Mouse (Mus musculus): ENCODE measurements at regions not wholly inside any gene's neighbourhood (a gene's known extent, or its start where the extent isn't known, plus 50 kb on each side); places are given as distances from the start of the nearest gene placed in this dataset.

- Histone ChIP-seq H3K9ac (ENCODE audit: low read depth, low read length) (no peak overlapping the region), H3K36me3 (ENCODE audit: control insufficient read depth, insufficient read depth, low read length) (no peaks in the 10 kb centered on the region), H3K4me1 (replicated peaks; ENCODE audit: control insufficient read depth, insufficient read depth, low read length) (0 out of 2 replicates have a peak, but pooled peaks cover 2% of the 10 kb centered on the region), H3K9me3 (ENCODE audit: control insufficient read depth, low read length) (no peaks in the 10 kb centered on the region), H3K27ac (ENCODE audit: low read depth, low read length) (no peak overlapping the region), H3K27me3 (ENCODE audit: control insufficient read depth, insufficient read depth, low read length) (peaks cover 16% of the 10 kb centered on the region), H3K4me2 (replicated peaks; ENCODE audit: low read depth, low read length) (no peak overlapping the region), H3K4me3 (ENCODE audit: low read depth, low read length) (no peak overlapping the region)
- 59% methylated on average over 8 of the region's 8 CpGs for whole genome bisulfite sequencing
- no peak for ATAC-seq (ENCODE audit: low FRiP score)
- no peak for DNase-seq (ENCODE audit: low spot score)
Observed at GRCm38 (mm10) chr12:56441166-56441817, 95.4 kb downstream of the Nkx2-1 start.

GRCm38 (mm10) chr12:56440068-56440847, 94.6 kb upstream of the Mbip start:
- peak; percentile 67 for ATAC-seq (ENCODE audit: low FRiP score)
- Histone ChIP-seq H3K27ac (ENCODE audit: low read depth, low read length) (no peak overlapping the region), H3K27me3 (ENCODE audit: control insufficient read depth, insufficient read depth, low read length) (peaks cover 12% of the 10 kb centered on the region), H3K36me3 (ENCODE audit: control insufficient read depth, insufficient read depth, low read length) (no peaks in the 10 kb centered on the region), H3K4me1 (replicated peaks; ENCODE audit: control insufficient read depth, insufficient read depth, low read length) (0 out of 2 replicates have a peak, but pooled peaks cover 2% of the 10 kb centered on the region), H3K9me3 (ENCODE audit: control insufficient read depth, low read length) (no peaks in the 10 kb centered on the region), H3K9ac (ENCODE audit: low read depth, low read length) (no peak overlapping the region), H3K4me2 (replicated peaks; ENCODE audit: low read depth, low read length) (no peak overlapping the region), H3K4me3 (ENCODE audit: low read depth, low read length) (no peak overlapping the region)
- peak; percentile 22 for DNase-seq (ENCODE audit: low spot score)
- 34% methylated on average over 12 of the region's 12 CpGs for WGBS

DNA sequence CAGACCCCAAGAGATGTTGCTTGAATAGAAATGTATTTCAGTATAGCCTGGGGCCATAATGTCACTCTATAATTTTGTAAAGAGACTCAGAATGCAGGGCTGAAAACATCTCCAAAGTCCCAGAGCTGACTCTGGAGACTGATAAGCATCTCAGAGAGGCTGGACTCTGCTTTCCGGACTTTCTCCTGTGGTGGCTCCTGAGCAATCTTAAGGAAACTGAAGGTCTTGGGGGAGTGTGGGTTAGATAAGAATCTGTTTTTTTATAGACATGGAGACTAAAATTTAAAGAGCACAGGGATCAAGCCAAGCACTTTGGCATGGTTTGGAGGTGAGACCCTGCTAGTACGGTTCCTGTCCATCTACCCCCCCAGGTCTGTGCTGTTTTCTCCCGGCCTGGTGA, 92.7 kb upstream of the Mbip start:
- Histone ChIP-seq H3K4me2 (replicated peaks; ENCODE audit: low read depth, low read length) (no peak overlapping the region), H3K27ac (ENCODE audit: low read depth, low read length) (no peak overlapping the region), H3K4me1 (replicated peaks; ENCODE audit: control insufficient read depth, insufficient read depth, low read length) (0 out of 2 replicates have a peak, but pooled peaks cover 2% of the 10 kb centered on the region), H3K9me3 (ENCODE audit: control insufficient read depth, low read length) (no peaks in the 10 kb centered on the region), H3K4me3 (ENCODE audit: low read depth, low read length) (no peak overlapping the region), H3K9ac (ENCODE audit: low read depth, low read length) (no peak overlapping the region), H3K36me3 (ENCODE audit: control insufficient read depth, insufficient read depth, low read length) (no peaks in the 10 kb centered on the region), H3K27me3 (ENCODE audit: control insufficient read depth, insufficient read depth, low read length) (peaks cover 12% of the 10 kb centered on the region)
- DNase-seq (ENCODE audit: low spot score): no peak
- WGBS: 77% methylated on average over 3 of the region's 3 CpGs
- no peak for ATAC-seq (ENCODE audit: low FRiP score)

DNA sequence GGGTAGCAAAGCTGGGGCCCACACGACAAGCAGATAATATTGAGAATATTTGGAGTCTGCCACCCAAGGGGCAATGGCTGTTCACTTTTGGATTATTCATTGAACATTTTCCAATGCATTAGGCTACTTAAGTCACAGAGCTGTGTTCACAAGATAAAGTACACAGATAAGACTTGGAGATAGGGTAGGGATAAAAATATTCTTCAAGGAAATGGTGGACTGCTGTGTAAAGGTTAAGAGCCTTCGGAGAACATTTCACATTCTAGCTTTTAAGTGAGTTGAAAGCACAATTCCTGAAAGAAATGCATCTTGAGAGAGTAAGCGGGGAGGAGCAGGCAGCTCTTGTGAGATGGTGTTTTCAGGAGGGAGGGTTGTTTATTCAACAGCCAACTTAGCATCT, 92.3 kb upstream of the Mbip start:
- no peak overlapping the region for H3K4me2 ChIP-seq (replicated peaks; ENCODE audit: low read depth, low read length)
- no peak for ATAC-seq (ENCODE audit: low FRiP score)
- no peaks in the 10 kb centered on the region for H3K9me3 ChIP-seq (ENCODE audit: control insufficient read depth, low read length)
- WGBS: 86% methylated on average over 3 of the region's 3 CpGs
- no peaks in the 10 kb centered on the region for H3K36me3 ChIP-seq (ENCODE audit: control insufficient read depth, insufficient read depth, low read length)
- no peak for DNase-seq (ENCODE audit: low spot score)
- H3K4me3 ChIP-seq (ENCODE audit: low read depth, low read length): no peak overlapping the region
- H3K4me1 ChIP-seq (replicated peaks; ENCODE audit: control insufficient read depth, insufficient read depth, low read length): 0 out of 2 replicates have a peak, but pooled peaks cover 2% of the 10 kb centered on the region
- H3K27ac ChIP-seq (ENCODE audit: low read depth, low read length): no peak overlapping the region
- no peak overlapping the region for H3K9ac ChIP-seq (ENCODE audit: low read depth, low read length)
- peaks cover 12% of the 10 kb centered on the region for H3K27me3 ChIP-seq (ENCODE audit: control insufficient read depth, insufficient read depth, low read length)

GRCm38 (mm10) chr12:56426681-56427246, 81.1 kb upstream of the Mbip start:
- no peak for ATAC-seq (ENCODE audit: low FRiP score)
- DNase-seq (ENCODE audit: low spot score): no peak
- Histone ChIP-seq H3K4me1 (replicated peaks; ENCODE audit: control insufficient read depth, insufficient read depth, low read length) (no peaks in the 10 kb centered on the region), H3K9ac (ENCODE audit: low read depth, low read length) (no peak overlapping the region), H3K4me2 (replicated peaks; ENCODE audit: low read depth, low read length) (no peak overlapping the region), H3K27ac (ENCODE audit: low read depth, low read length) (no peak overlapping the region), H3K9me3 (ENCODE audit: control insufficient read depth, low read length) (no peaks in the 10 kb centered on the region), H3K4me3 (ENCODE audit: low read depth, low read length) (no peak overlapping the region), H3K36me3 (ENCODE audit: control insufficient read depth, insufficient read depth, low read length) (no peaks in the 10 kb centered on the region), H3K27me3 (ENCODE audit: control insufficient read depth, insufficient read depth, low read length) (no peaks in the 10 kb centered on the region)
- WGBS: 93% methylated on average over 9 of the region's 9 CpGs

- ATAC-seq (ENCODE audit: low FRiP score): no peak
- Histone ChIP-seq H3K9ac (ENCODE audit: low read depth, low read length) (no peak overlapping the region), H3K36me3 (ENCODE audit: control insufficient read depth, insufficient read depth, low read length) (no peaks in the 10 kb centered on the region), H3K9me3 (ENCODE audit: control insufficient read depth, low read length) (no peaks in the 10 kb centered on the region), H3K27me3 (ENCODE audit: control insufficient read depth, insufficient read depth, low read length) (no peaks in the 10 kb centered on the region), H3K4me3 (ENCODE audit: low read depth, low read length) (no peak overlapping the region), H3K4me2 (replicated peaks; ENCODE audit: low read depth, low read length) (no peak overlapping the region), H3K4me1 (replicated peaks; ENCODE audit: control insufficient read depth, insufficient read depth, low read length) (no peaks in the 10 kb centered on the region), H3K27ac (ENCODE audit: low read depth, low read length) (no peak overlapping the region)
- 89% methylated on average over 7 of the region's 7 CpGs for WGBS
- no peak for DNase-seq (ENCODE audit: low spot score)
Observed at GRCm38 (mm10) chr12:56416106-56416505, 70.4 kb upstream of the Mbip start.

DNA sequence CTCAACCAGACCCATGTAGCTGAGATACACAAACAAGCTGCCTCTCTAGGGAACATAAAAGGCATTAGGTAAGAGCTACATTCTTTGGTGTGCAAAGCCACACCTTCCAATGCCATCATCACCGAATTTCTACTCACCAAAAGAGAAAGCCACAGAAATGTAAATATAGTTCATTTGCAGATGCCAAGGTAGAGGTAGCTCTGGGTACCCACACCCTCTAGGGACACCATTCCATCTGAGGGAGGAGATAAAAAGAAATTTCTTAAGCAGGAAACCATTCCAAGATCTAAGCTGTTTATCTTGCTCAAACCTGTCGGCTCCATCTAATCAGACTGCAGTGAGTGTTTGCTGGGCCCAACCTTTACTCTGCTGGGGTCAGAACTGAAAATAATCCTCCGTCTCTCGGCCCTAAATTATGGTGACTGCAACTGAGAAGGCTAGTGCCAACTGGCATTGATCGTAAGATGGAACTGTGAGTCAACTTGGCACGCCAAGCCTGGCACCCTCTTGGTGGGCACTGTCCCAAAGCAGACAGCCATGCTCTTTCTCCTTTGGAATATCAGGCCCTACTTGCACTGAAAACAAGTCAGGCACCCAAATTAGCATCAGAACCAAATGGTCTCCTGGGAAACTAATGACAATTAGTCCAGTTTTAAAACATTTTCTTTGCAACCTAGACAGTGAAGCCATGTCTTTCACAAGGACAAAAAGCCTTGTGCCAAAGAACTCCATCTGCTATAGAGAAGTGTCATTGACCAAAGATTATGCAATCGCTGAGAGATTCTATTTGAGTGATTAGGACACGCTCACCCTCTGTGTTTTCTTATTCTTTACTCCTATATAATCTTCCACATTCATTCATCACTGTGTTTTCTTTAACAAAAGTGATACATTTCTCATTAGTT, 69.4 kb upstream of the Mbip start:
- H3K9me3 ChIP-seq (ENCODE audit: control insufficient read depth, low read length): no peaks in the 10 kb centered on the region
- no peaks in the 10 kb centered on the region for H3K36me3 ChIP-seq (ENCODE audit: control insufficient read depth, insufficient read depth, low read length)

GRCm38 (mm10) chr12:56405658-56406057, 60.0 kb upstream of the Mbip start:
- Histone ChIP-seq H3K4me2 (replicated peaks; ENCODE audit: low read depth, low read length) (no peak overlapping the region), H3K4me1 (replicated peaks; ENCODE audit: control insufficient read depth, insufficient read depth, low read length) (no peaks in the 10 kb centered on the region), H3K4me3 (ENCODE audit: low read depth, low read length) (no peak overlapping the region), H3K9me3 (ENCODE audit: control insufficient read depth, low read length) (no peaks in the 10 kb centered on the region), H3K36me3 (ENCODE audit: control insufficient read depth, insufficient read depth, low read length) (no peaks in the 10 kb centered on the region), H3K9ac (ENCODE audit: low read depth, low read length) (no peak overlapping the region), H3K27ac (ENCODE audit: low read depth, low read length) (no peak overlapping the region), H3K27me3 (ENCODE audit: control insufficient read depth, insufficient read depth, low read length) (no peaks in the 10 kb centered on the region)
- no peak for DNase-seq (ENCODE audit: low spot score)
- no peak for ATAC-seq (ENCODE audit: low FRiP score)
- WGBS: 92% methylated on average over 5 of the region's 5 CpGs

More for the DNA sequence above, 69.4 kb upstream of the Mbip start:
- H3K9ac ChIP-seq (ENCODE audit: low read depth, low read length): no peak overlapping the region
- H3K4me1 ChIP-seq (replicated peaks; ENCODE audit: control insufficient read depth, insufficient read depth, low read length): no peaks in the 10 kb centered on the region
- no peak for DNase-seq (ENCODE audit: low spot score)
- WGBS: 76% methylated on average over 8 of the region's 8 CpGs
- no peak overlapping the region for H3K4me2 ChIP-seq (replicated peaks; ENCODE audit: low read depth, low read length)
- H3K4me3 ChIP-seq (ENCODE audit: low read depth, low read length): no peak overlapping the region
- ATAC-seq (ENCODE audit: low FRiP score): no peak
- no peaks in the 10 kb centered on the region for H3K27me3 ChIP-seq (ENCODE audit: control insufficient read depth, insufficient read depth, low read length)
- H3K27ac ChIP-seq (ENCODE audit: low read depth, low read length): no peak overlapping the region

Data from hindbrain, embryonic 11.5 days (tissue).